8 mouse cellular contexts compared by ENCODE assay signal in the genomic region with DNA sequence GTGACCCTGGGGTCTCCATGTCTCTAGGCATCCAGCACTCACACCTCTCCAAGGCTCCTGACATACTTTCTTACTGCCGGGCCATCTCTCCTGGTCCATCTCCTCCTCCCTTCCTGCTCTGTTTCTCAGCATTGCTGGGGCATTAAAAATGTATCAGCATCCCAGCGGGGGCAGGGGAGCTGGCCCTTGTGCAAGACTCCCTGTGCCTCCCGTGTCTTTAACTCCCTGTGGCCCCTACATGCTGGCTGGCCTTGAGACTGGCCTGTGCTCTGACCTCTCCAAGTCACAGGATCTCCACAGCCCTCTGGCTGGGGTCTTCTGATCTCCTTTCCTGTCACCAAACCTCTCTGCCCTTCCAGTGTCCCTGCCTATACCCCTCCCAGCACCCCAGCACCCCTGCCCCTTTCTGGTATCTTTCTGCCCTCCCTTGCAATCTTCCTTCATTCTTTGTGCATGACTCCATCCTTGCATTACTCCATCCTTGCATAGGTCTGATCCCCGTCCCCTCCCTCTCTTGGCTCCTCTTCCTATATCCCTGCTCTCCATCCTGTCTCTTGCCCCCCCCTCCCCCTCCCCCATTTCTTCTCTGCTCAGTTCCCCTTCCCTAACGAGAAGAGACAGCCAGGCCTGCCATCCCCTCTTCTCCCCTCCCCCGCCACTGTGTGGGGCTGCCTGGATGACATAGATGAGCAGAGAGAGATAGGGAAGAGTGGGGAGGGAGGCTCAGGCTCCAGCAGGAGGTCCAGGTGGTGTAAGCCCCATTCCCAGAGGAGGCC. TPM values are rescaled to one million over a fixed set of nuclear protein-coding genes. Genes with fewer than 3 reads are reported as not detected.
A peak's percentile ranks its signal among the peaks of the same experiment; 100 is the strongest.
DNase-seq lines count a peak whose midpoint lies in the region; ATAC-seq and TF ChIP-seq lines count a peak whose summit lies in the region.

No protein-coding gene starts in this region.

- no peaks in the 10 kb centered on the region for H3K27me3 ChIP-seq in heart, embryonic 12.5 days (replicated peaks)
- H3K27me3 ChIP-seq in Patski = no peaks in the 10 kb centered on the region
- no peaks in the 10 kb centered on the region for H3K27me3 ChIP-seq in intestine, embryonic 14.5 days (replicated peaks; ENCODE audit: control insufficient read depth, insufficient read depth, low read length)
- no peaks in the 10 kb centered on the region for H3K27me3 ChIP-seq in neural tube, embryonic 12.5 days (replicated peaks)

- H3K4me1 ChIP-seq in heart, embryonic 12.5 days (replicated peaks) = peaks cover 66% of the 10 kb centered on the region
- H3K4me1 ChIP-seq in intestine, embryonic 14.5 days (replicated peaks; ENCODE audit: control insufficient read depth, insufficient read depth, low read length) = peaks cover 49% of the 10 kb centered on the region
- H3K4me1 ChIP-seq in neural tube, embryonic 12.5 days = peaks cover 39% of the 10 kb centered on the region

- WGBS in heart, embryonic 12.5 days = 29% methylated on average over 5 of the region's 6 CpGs
- WGBS in intestine, embryonic 14.5 days = 30% methylated on average over 6 of the region's 6 CpGs
- 39% methylated on average over 6 of the region's 6 CpGs for WGBS in neural tube, embryonic 12.5 days

- peaks cover 18% of the 10 kb centered on the region for H3K36me3 ChIP-seq in heart, embryonic 12.5 days
- H3K36me3 ChIP-seq in intestine, embryonic 14.5 days (ENCODE audit: control insufficient read depth, insufficient read depth, low read length) = peaks cover 27% of the 10 kb centered on the region
- peaks cover 13% of the 10 kb centered on the region; the same call in 1 of the 2 replicates for H3K36me3 ChIP-seq in neural tube, embryonic 12.5 days

- no peak for DNase-seq in heart, postnatal 14 days
- DNase-seq in Patski (ENCODE audit: low read depth, low spot score) (no peak), MN1 (ENCODE audit: low spot score) (no peak)
- DNase-seq in intestine, embryonic 14.5 days (ENCODE audit: low spot score) = no peak
- no peak for DNase-seq in gastrocnemius, postnatal 36 days

- H3K4me2 ChIP-seq in heart, embryonic 12.5 days = peak overlapping the region; percentile 91
- H3K4me2 ChIP-seq in intestine, embryonic 14.5 days (ENCODE audit: low read length) = peak overlapping the region; percentile 69
- H3K4me2 ChIP-seq in neural tube, embryonic 12.5 days (replicated peaks) = peak overlapping the region; percentile 86

- in situ Hi-C loops in Patski (cut with MboI; ENCODE audit: low pct_unique_long_range_greater_than_20kb) = no loop called here

- intact Hi-C loops in heart, postnatal 14 days (cut with DNase I) = no loop called here
- intact Hi-C loops in gastrocnemius, postnatal 36 days (cut with DNase I) = no loop called here

- H3K9me3 ChIP-seq in heart, embryonic 12.5 days (replicated peaks) = no peaks in the 10 kb centered on the region
- no peaks in the 10 kb centered on the region for H3K9me3 ChIP-seq in intestine, embryonic 14.5 days (ENCODE audit: control insufficient read depth, low read length)
- no peaks in the 10 kb centered on the region for H3K9me3 ChIP-seq in neural tube, embryonic 12.5 days

- CTCF ChIA-PET in Patski (lab: Charles Lee) = no interaction called here

- H3K9ac ChIP-seq in heart, embryonic 12.5 days = peak overlapping the region; percentile 89
- H3K9ac ChIP-seq in intestine, embryonic 14.5 days (ENCODE audit: low read length) = no peak overlapping the region
- peak overlapping the region; percentile 87 for H3K9ac ChIP-seq in neural tube, embryonic 12.5 days

- POLR2A ChIA-PET in Patski (lab: Charles Lee) = no interaction called here

- no peak for ATAC-seq in heart, embryonic 12.5 days (ENCODE audit: insufficient number of reproducible peaks, low FRiP score)
- peak; percentile 10 for ATAC-seq in Patski
- ATAC-seq in intestine, embryonic 14.5 days (replicated peaks; ENCODE audit: low FRiP score, low TSS enrichment, low read depth) = no peak
- ATAC-seq in neural tube, embryonic 12.5 days (ENCODE audit: low FRiP score, low read depth) = no peak
- ATAC-seq in CD4-positive, CD25-positive, alpha-beta regulatory T cell, adult 4 months = no peak

- H3K4me3 ChIP-seq in heart, embryonic 12.5 days = peak overlapping the region; percentile 78
- H3K4me3 ChIP-seq in intestine, embryonic 14.5 days (ENCODE audit: low read depth, low read length) = peak overlapping the region; percentile 81
- no peak overlapping the region for H3K4me3 ChIP-seq in neural tube, embryonic 12.5 days

- H3K27ac ChIP-seq in heart, embryonic 12.5 days (ENCODE audit: poor library complexity, severe bottlenecking) = peak overlapping the region; percentile 49
- peak overlapping the region; percentile 69; the same call in 1 of the 2 replicates for H3K27ac ChIP-seq in intestine, embryonic 14.5 days (ENCODE audit: low read depth)
- no peak overlapping the region for H3K27ac ChIP-seq in neural tube, embryonic 12.5 days

- no peak for TF ChIP-seq CTCF in Patski (IDR thresholded peaks at IDR 0.05)

RNA-seq across cellular contexts. Expression of a gene that starts 3.7 kb away (rescaled TPM):
- polyA plus RNA-seq in heart, embryonic 12.5 days (2016; fragmentation: Nextera tagmentation; extraction: Ambion mirVana) = 99.1 and 101 TPM in 2 replicates
- 10 to 100 TPM; 37.2 to 39.7 TPM for total RNA-seq in heart, postnatal 14 days (2021)
- 168 TPM for polyA plus RNA-seq in Patski (2021)
- 136 TPM in 2 replicates for polyA plus RNA-seq in intestine, embryonic 14.5 days (2014; fragmentation: Nextera tagmentation; extraction: Ambion mirVana)
- polyA plus RNA-seq in neural tube, embryonic 12.5 days (2016; fragmentation: Nextera tagmentation; extraction: Ambion mirVana) = 63.5 and 64.4 TPM in 2 replicates
- 1 to 10 TPM; 2.0 to 2.3 TPM for total RNA-seq in gastrocnemius, postnatal 36 days (2021)
- polyA plus RNA-seq in CD4-positive, CD25-positive, alpha-beta regulatory T cell, adult 4 months (2017; shearing (Covaris generic)) = under 1 TPM in 1 of 2 experiments, not detected in 1; 0.12 TPM

RNA-seq across cellular contexts. Expression of a gene that starts 24.2 kb away (rescaled TPM):
- 232 and 245 TPM in 2 replicates for polyA plus RNA-seq in heart, embryonic 12.5 days (2016; fragmentation: Nextera tagmentation; extraction: Ambion mirVana)
- 100 to 1,000 TPM; 225 to 236 TPM for total RNA-seq in heart, postnatal 14 days (2021)
- 70.3 TPM for polyA plus RNA-seq in Patski (2021)
- 89.6 and 93.4 TPM in 2 replicates for polyA plus RNA-seq in intestine, embryonic 14.5 days (2014; fragmentation: Nextera tagmentation; extraction: Ambion mirVana)
- 15.1 and 15.4 TPM in 2 replicates for polyA plus RNA-seq in neural tube, embryonic 12.5 days (2016; fragmentation: Nextera tagmentation; extraction: Ambion mirVana)
- total RNA-seq in gastrocnemius, postnatal 36 days (2021) = 10 to 100 TPM; 22.0 to 22.6 TPM
- polyA plus RNA-seq in CD4-positive, CD25-positive, alpha-beta regulatory T cell, adult 4 months (2017; shearing (Covaris generic)) = 1 to 10 TPM; 2.5 to 3.7 TPM

RNA-seq across cellular contexts. Expression of a gene that starts 31.4 kb away (rescaled TPM):
- 160 and 166 TPM in 2 replicates for polyA plus RNA-seq in heart, embryonic 12.5 days (2016; fragmentation: Nextera tagmentation; extraction: Ambion mirVana)
- total RNA-seq in heart, postnatal 14 days (2021) = 100 to 1,000 TPM; 107 to 120 TPM
- polyA plus RNA-seq in Patski (2021) = 142 TPM
- 143 and 174 TPM in 2 replicates for polyA plus RNA-seq in intestine, embryonic 14.5 days (2014; fragmentation: Nextera tagmentation; extraction: Ambion mirVana)
- polyA plus RNA-seq in neural tube, embryonic 12.5 days (2016; fragmentation: Nextera tagmentation; extraction: Ambion mirVana) = 159 and 165 TPM in 2 replicates
- total RNA-seq in gastrocnemius, postnatal 36 days (2021) = 10 to 100 TPM; 36.8 to 47.6 TPM
- polyA plus RNA-seq in CD4-positive, CD25-positive, alpha-beta regulatory T cell, adult 4 months (2017; shearing (Covaris generic)) = 1 to 10 TPM; 3.7 to 6.9 TPM

RNA-seq across cellular contexts. Expression of a gene that starts 47.6 kb away (rescaled TPM):
- 399 and 400 TPM in 2 replicates for polyA plus RNA-seq in heart, embryonic 12.5 days (2016; fragmentation: Nextera tagmentation; extraction: Ambion mirVana)
- total RNA-seq in heart, postnatal 14 days (2021) = 100 to 1,000 TPM; 243 to 352 TPM
- polyA plus RNA-seq in Patski (2021) = 6.0 TPM
- 227 and 233 TPM in 2 replicates for polyA plus RNA-seq in intestine, embryonic 14.5 days (2014; fragmentation: Nextera tagmentation; extraction: Ambion mirVana)
- 204 and 207 TPM in 2 replicates for polyA plus RNA-seq in neural tube, embryonic 12.5 days (2016; fragmentation: Nextera tagmentation; extraction: Ambion mirVana)
- total RNA-seq in gastrocnemius, postnatal 36 days (2021) = 10 to 100 TPM; 49.0 to 51.4 TPM
- polyA plus RNA-seq in CD4-positive, CD25-positive, alpha-beta regulatory T cell, adult 4 months (2017; shearing (Covaris generic)) = 1 to 10 TPM; 6.6 to 7.6 TPM

RNA-seq across cellular contexts. Expression of a gene that starts 50.0 kb away (rescaled TPM):
- 0.27 TPM in 1 of 2 replicates, not detected in the other for polyA plus RNA-seq in heart, embryonic 12.5 days (2016; fragmentation: Nextera tagmentation; extraction: Ambion mirVana)
- not detected for total RNA-seq in heart, postnatal 14 days (2021)
- polyA plus RNA-seq in Patski (2021) = 0.15 TPM
- polyA plus RNA-seq in intestine, embryonic 14.5 days (2014; fragmentation: Nextera tagmentation; extraction: Ambion mirVana) = 13.5 and 14.0 TPM in 2 replicates
- 0.73 and 0.87 TPM in 2 replicates for polyA plus RNA-seq in neural tube, embryonic 12.5 days (2016; fragmentation: Nextera tagmentation; extraction: Ambion mirVana)
- not detected for total RNA-seq in gastrocnemius, postnatal 36 days (2021)
- polyA plus RNA-seq in CD4-positive, CD25-positive, alpha-beta regulatory T cell, adult 4 months (2017; shearing (Covaris generic)) = not detected

Comparison
In these comparisons a context has a peak if more than half of its experiments do, and no peak if none do; other contexts are left out.
1. RNA of a gene that starts 3.7 kb away (polyA plus RNA-seq): 168 TPM in Patski (single experiment), 136 TPM in intestine, embryonic 14.5 days, 99.1 to 101 TPM in heart, embryonic 12.5 days and 63.5 to 64.4 TPM in neural tube, embryonic 12.5 days; 0.12 TPM in CD4-positive, CD25-positive, alpha-beta regulatory T cell, adult 4 months; every median in the first group is over 10 times any median in the second.
2. RNA of a gene that starts 31.4 kb away (polyA plus RNA-seq): 143 to 174 TPM in intestine, embryonic 14.5 days, 160 to 166 TPM in heart, embryonic 12.5 days, 159 to 165 TPM in neural tube, embryonic 12.5 days and 142 TPM in Patski (single experiment); 3.7 to 6.9 TPM in CD4-positive, CD25-positive, alpha-beta regulatory T cell, adult 4 months; every median in the first group is over 10 times any median in the second.
3. Peak in every context shown above with its lines, with median percentiles within 50 percentile points of each other: H3K4me2 ChIP-seq.